16 mouse cellular contexts compared by ENCODE assay signal in genomic region chr5:115492711-115493335, GRCm38 (mm10). TPM values are rescaled to one million over a fixed set of nuclear protein-coding genes. Genes with fewer than 3 reads are reported as not detected.
DNase-seq lines count a peak whose midpoint lies in the region; ATAC-seq and TF ChIP-seq lines count a peak whose summit lies in the region.
"Had no signal": no experiment of that assay in that cellular context is flagged by ENCODE, and none has a peak within 500 bp of the region (broad histone marks: within the 10 kb centered on the region; RNA-seq: fewer than 3 reads in every experiment).

No protein-coding gene starts in this region.

- H3K9me3 ChIP-seq in heart, postnatal 0 days (replicated peaks; ENCODE audit: control insufficient read depth, low read length), result no peaks in the 10 kb centered on the region
- no peaks in the 10 kb centered on the region for H3K9me3 ChIP-seq in limb, embryonic 14.5 days (ENCODE audit: control insufficient read depth, low read length)
- H3K9me3 ChIP-seq: midbrain, embryonic 12.5 days had no signal

- TF ChIP-seq CTCF in heart, postnatal 0 days (IDR thresholded peaks at IDR 0.05; ENCODE audit: low read depth), result no peak

- DNase-seq in adrenal gland, adult 2 months, result peak; percentile 59
- DNase-seq in adrenal gland, postnatal 25 days, result no peak
- DNase-seq in heart, postnatal 0 days (ENCODE audit: low spot score), result no peak
- no peak for DNase-seq in heart, postnatal 14 days
- peak; percentile 68 for DNase-seq in R1 (ENCODE audit: low read depth, low spot score)
- no peak for DNase-seq in limb, embryonic 14.5 days (ENCODE audit: low spot score)
- no peak for DNase-seq in embryo, embryonic 10 days (ENCODE audit: low spot score)
- DNase-seq in ovary, postnatal 14 days (ENCODE audit: low spot score), result no peak
- DNase-seq: forebrain, postnatal 0 days; kidney, adult 11 months; liver, postnatal 0 days; right cerebral cortex, adult 18-20 months had no signal

- ATAC-seq in heart, postnatal 0 days (ENCODE audit: insufficient read depth, low read depth), result no peak
- no peak for ATAC-seq in limb, embryonic 14.5 days (ENCODE audit: low FRiP score, low read depth)
- ATAC-seq: forebrain, postnatal 0 days; liver, postnatal 0 days had no signal

- intact Hi-C loops in heart, postnatal 14 days (cut with DNase I), result no loop called here

- no peaks in the 10 kb centered on the region for H3K27me3 ChIP-seq in heart, postnatal 0 days (ENCODE audit: control insufficient read depth, insufficient read depth, low read length)
- no peaks in the 10 kb centered on the region for H3K27me3 ChIP-seq in limb, embryonic 14.5 days (ENCODE audit: control insufficient read depth, insufficient read depth, low read length)

- no peak overlapping the region for H3K4me3 ChIP-seq in heart, postnatal 0 days (ENCODE audit: low read depth, low read length)
- H3K4me3 ChIP-seq in limb, embryonic 14.5 days (replicated peaks; ENCODE audit: low read length), result no peak overlapping the region

- H3K4me2 ChIP-seq in heart, postnatal 0 days (ENCODE audit: low read depth, low read length), result no peak overlapping the region
- no peak overlapping the region for H3K4me2 ChIP-seq in limb, embryonic 14.5 days (replicated peaks; ENCODE audit: low read depth, low read length, severe bottlenecking)

- H3K27ac ChIP-seq in heart, postnatal 0 days (ENCODE audit: low read depth), result peak overlapping the region; percentile 79
- H3K27ac ChIP-seq in limb, embryonic 14.5 days (replicated peaks; ENCODE audit: low read depth, low read length), result peak overlapping the region; percentile 85; the same call in 1 of the 2 replicates
- H3K27ac ChIP-seq: midbrain, embryonic 12.5 days had no signal

- TF ChIP-seq POLR2A in limb, embryonic 14.5 days (IDR thresholded peaks at IDR 0.05; ENCODE audit: borderline replicate concordance, extremely low read depth, insufficient read depth, insufficient read length), result no peak

- WGBS in heart, postnatal 0 days, result 64% methylated on average over 6 of the region's 6 CpGs
- WGBS in limb, embryonic 14.5 days, result 54% methylated on average over 6 of the region's 6 CpGs

- no peak for TF ChIP-seq EP300 in heart, postnatal 0 days (IDR thresholded peaks at IDR 0.05; ENCODE audit: low read depth)

- H3K9ac ChIP-seq in heart, postnatal 0 days (replicated peaks; ENCODE audit: low read depth, low read length), result no peak overlapping the region
- no peak overlapping the region for H3K9ac ChIP-seq in limb, embryonic 14.5 days (ENCODE audit: low read depth, low read length, severe bottlenecking)

- no peaks in the 10 kb centered on the region for H3K36me3 ChIP-seq in heart, postnatal 0 days (replicated peaks; ENCODE audit: control insufficient read depth, insufficient read depth, low read length)
- H3K36me3 ChIP-seq in limb, embryonic 14.5 days (ENCODE audit: control insufficient read depth, insufficient read depth, low read length), result no peaks in the 10 kb centered on the region
- H3K36me3 ChIP-seq: midbrain, embryonic 12.5 days had no signal

- H3K4me1 ChIP-seq in heart, postnatal 0 days (ENCODE audit: control insufficient read depth, insufficient read depth), result peaks cover 8% of the 10 kb centered on the region
- peaks cover 22% of the 10 kb centered on the region for H3K4me1 ChIP-seq in limb, embryonic 14.5 days (ENCODE audit: control insufficient read depth, insufficient read depth, low read length)

RNA-seq across cellular contexts. Expression of gene Sirt4, which starts 8.3 kb away (rescaled TPM):
- 10 to 100 TPM; 15.1 to 28.0 TPM for total RNA-seq in adrenal gland, adult 2 months (2021)
- polyA plus RNA-seq in adrenal gland, adult 2 months (2012; rRNA removed), result 47.4 and 61.7 TPM in 2 replicates
- 25.2 and 38.3 TPM in 2 replicates for total RNA-seq in adrenal gland, postnatal 25 days (2021)
- total RNA-seq in heart, postnatal 0 days (2014; rRNA removed; ENCODE audit: low replicate concordance), result 13.8 and 29.0 TPM in 2 replicates
- 14.5 and 15.4 TPM in 2 replicates for polyA plus RNA-seq in heart, postnatal 0 days (2015; fragmentation: Nextera tagmentation; extraction: Ambion mirVana)
- total RNA-seq in heart, postnatal 14 days (2021), result 10 to 100 TPM; 17.9 to 18.7 TPM
- 69.2 and 82.4 TPM in 2 replicates for polyA plus RNA-seq in limb, embryonic 14.5 days (2012; rRNA removed)
- polyA plus RNA-seq in limb, embryonic 14.5 days (2014; fragmentation: Nextera tagmentation; extraction: Ambion mirVana), result 20.4 and 24.1 TPM in 2 replicates

RNA-seq across cellular contexts. Expression of gene Pxn, which starts 13.7 kb away (rescaled TPM):
- total RNA-seq in adrenal gland, adult 2 months (2021), result 10 to 100 TPM; 39.4 to 47.2 TPM
- 66.9 and 67.5 TPM in 2 replicates for polyA plus RNA-seq in adrenal gland, adult 2 months (2012; rRNA removed)
- total RNA-seq in adrenal gland, postnatal 25 days (2021), result 38.4 and 45.8 TPM in 2 replicates
- 66.6 and 68.8 TPM in 2 replicates for total RNA-seq in heart, postnatal 0 days (2014; rRNA removed; ENCODE audit: low replicate concordance)
- 19.3 and 19.9 TPM in 2 replicates for polyA plus RNA-seq in heart, postnatal 0 days (2015; fragmentation: Nextera tagmentation; extraction: Ambion mirVana)
- 10 to 100 TPM; 52.4 to 54.2 TPM for total RNA-seq in heart, postnatal 14 days (2021)
- polyA plus RNA-seq in limb, embryonic 14.5 days (2012; rRNA removed), result 119 and 145 TPM in 2 replicates
- polyA plus RNA-seq in limb, embryonic 14.5 days (2014; fragmentation: Nextera tagmentation; extraction: Ambion mirVana), result 25.0 and 26.3 TPM in 2 replicates

RNA-seq across cellular contexts. Expression of gene Pla2g1b, which starts 26.8 kb away (rescaled TPM):
- not detected for total RNA-seq in adrenal gland, adult 2 months (2021)
- 7.6 TPM in 1 of 2 replicates, not detected in the other for polyA plus RNA-seq in adrenal gland, adult 2 months (2012; rRNA removed)
- not detected in 2 replicates for total RNA-seq in adrenal gland, postnatal 25 days (2021)
- total RNA-seq in heart, postnatal 0 days (2014; rRNA removed; ENCODE audit: low replicate concordance), result not detected in 2 replicates
- not detected in 2 replicates for polyA plus RNA-seq in heart, postnatal 0 days (2015; fragmentation: Nextera tagmentation; extraction: Ambion mirVana)
- not detected for total RNA-seq in heart, postnatal 14 days (2021)
- polyA plus RNA-seq in limb, embryonic 14.5 days (2012; rRNA removed), result not detected in 2 replicates
- not detected in 2 replicates for polyA plus RNA-seq in limb, embryonic 14.5 days (2014; fragmentation: Nextera tagmentation; extraction: Ambion mirVana)
- total RNA-seq: forebrain, postnatal 0 days; granulocyte monocyte progenitor cell, adult 5-6 weeks; left cerebral cortex, postnatal 10 days had no signal
- polyA plus RNA-seq: forebrain, postnatal 0 days; liver, postnatal 0 days; midbrain, embryonic 12.5 days; neural tube, embryonic 11.5 days had no signal

Comparison
In these comparisons a context has a peak if more than half of its experiments do, and no peak if none do; other contexts are left out.
1. DNase-seq: peak in adrenal gland, adult 2 months (single experiment) and R1 (single experiment); none in adrenal gland, postnatal 25 days (single experiment), heart, postnatal 0 days (single experiment), heart, postnatal 14 days (0 of 2), limb, embryonic 14.5 days (single experiment), embryo, embryonic 10 days (single experiment) and ovary, postnatal 14 days (single experiment).